Mouse (Mus musculus) embryonic facial prominence, embryonic 13.5 days (tissue): ENCODE measurements around the gene Jarid2. TPM values are rescaled to one million over a fixed set of nuclear protein-coding genes. Genes with fewer than 3 reads are reported as not detected.
A peak's percentile ranks its signal among the peaks of the same experiment; 100 is the strongest.

Source experiments
- ATAC-seq: fragments of 200-750 bp; cut with Nextera tagmentation; 2 replicates; pipeline ENCODE4 v1.8.0; 2017; ENCODE audit warnings: low read depth; ENCODE audit not compliant: insufficient number of reproducible peaks, insufficient read depth, low FRiP score, low TSS enrichment
- H3K27ac ChIP-seq: fragments of 300-500 bp; sonication (generic); 2 replicates; pipeline ENCODE4 v1.5.1; 2015; ENCODE audit warnings: moderate library complexity, mild to moderate bottlenecking, inconsistent platforms
- H3K27me3 ChIP-seq: fragments of 300-500 bp; sonication (generic); 2 replicates; pipeline ENCODE4 v1.6.1; 2015; ENCODE audit warnings: mild to moderate bottlenecking, inconsistent platforms
- H3K36me3 ChIP-seq: fragments of 300-500 bp; sonication (generic); 2 replicates; pipeline ENCODE4 v1.6.1; 2015; ENCODE audit warnings: mild to moderate bottlenecking, inconsistent platforms
- H3K4me1 ChIP-seq: fragments of 300-500 bp; sonication (generic); 2 replicates; pipeline ENCODE4 v1.6.1; 2015; ENCODE audit warnings: inconsistent platforms
- H3K4me2 ChIP-seq: fragments of 300-500 bp; sonication (generic); 2 replicates; pipeline ENCODE4 v1.6.1; 2015; ENCODE audit warnings: moderate library complexity, mild to moderate bottlenecking, inconsistent platforms
- H3K4me3 ChIP-seq: fragments of 300-500 bp; sonication (generic); 2 replicates; pipeline ENCODE4 v1.5.1; 2015; ENCODE audit warnings: mild to moderate bottlenecking, inconsistent platforms
- H3K9ac ChIP-seq: fragments of 300-500 bp; sonication (generic); 2 replicates; pipeline ENCODE4 v1.6.1; 2015; ENCODE audit warnings: mild to moderate bottlenecking, inconsistent platforms
- H3K9me3 ChIP-seq: fragments of 300-500 bp; sonication (generic); 2 replicates; pipeline ENCODE4 v1.6.1; 2016; ENCODE audit warnings: inconsistent platforms
- WGBS: fragments of 180-500 bp; shearing (Covaris S2); methylation state at CpG from one replicate; pipeline ENCODE4 v1.1.7; 2015; ENCODE audit warnings: mixed read lengths; 5-methylcytosine and 5-hydroxymethylcytosine counted together
- polyA plus RNA-seq: library from polyadenylated mRNA; unstranded; fragments of >200 nt; fragmentation: Nextera tagmentation; extraction: Ambion mirVana; gene quantifications from 2 replicates; pipeline ENCODE4 v1.2.1, GENCODE M21; 2015

The Jarid2 gene
- polyA plus RNA-seq = 34.6 and 36.6 TPM in 2 replicates

GRCm38 (mm10) chr13:44729424-44729971, at the start of gene Jarid2:
Gene Jarid2, plus strand, starts transcription at chr13:44729474.
- ATAC-seq = no peak
- Histone ChIP-seq H3K4me1 (peaks cover 18% of the 10 kb centered on the region), H3K4me2 (peak within 1 kb of the TSS; percentile 89), H3K27ac (peak within 1 kb of the TSS; percentile 80), H3K4me3 (peak within 1 kb of the TSS; percentile 77), H3K27me3 (no peaks in the 10 kb centered on the region), H3K9me3 (no peaks in the 10 kb centered on the region), H3K9ac (peak within 1 kb of the TSS; percentile 91), H3K36me3 (no peaks in the 10 kb centered on the region)
- WGBS = 2% methylated on average over 31 of the region's 31 CpGs

- Histone ChIP-seq H3K4me1 (peaks cover 10% of the 10 kb centered on the region), H3K27me3 (no peaks in the 10 kb centered on the region), H3K27ac (no peak overlapping the region), H3K4me3 (no peak overlapping the region), H3K9ac (no peak overlapping the region), H3K36me3 (no peaks in the 10 kb centered on the region), H3K9me3 (no peaks in the 10 kb centered on the region), H3K4me2 (no peak overlapping the region)
- no peak for ATAC-seq
- WGBS = 48% methylated on average over 7 of the region's 7 CpGs
These were observed 48.2 kb upstream of the Jarid2 start for GRCm38 (mm10) chr13:44681051-44681450.

- H3K4me1 ChIP-seq = no peaks in the 10 kb centered on the region
- 48% methylated on average over 3 of the region's 3 CpGs for WGBS
These were observed 41.1 kb upstream of the Jarid2 start for GRCm38 (mm10) chr13:44688140-44688539.

GRCm38 (mm10) chr13:44697628-44698027, 31.6 kb upstream of the Jarid2 start:
- Histone ChIP-seq H3K9me3 (no peaks in the 10 kb centered on the region), H3K4me1 (no peaks in the 10 kb centered on the region), H3K36me3 (no peaks in the 10 kb centered on the region), H3K27me3 (no peaks in the 10 kb centered on the region), H3K27ac (no peak overlapping the region), H3K4me3 (no peak overlapping the region), H3K4me2 (no peak overlapping the region), H3K9ac (no peak overlapping the region)
- 78% methylated on average over 10 of the region's 10 CpGs for WGBS
- no peak for ATAC-seq

More at GRCm38 (mm10) chr13:44688140-44688539, 41.1 kb upstream of the Jarid2 start:
- Histone ChIP-seq H3K9me3 (no peaks in the 10 kb centered on the region), H3K27ac (no peak overlapping the region), H3K27me3 (no peaks in the 10 kb centered on the region), H3K4me3 (no peak overlapping the region), H3K36me3 (no peaks in the 10 kb centered on the region), H3K4me2 (no peak overlapping the region), H3K9ac (no peak overlapping the region)
- no peak for ATAC-seq

- H3K27me3 ChIP-seq = no peaks in the 10 kb centered on the region
- no peak overlapping the region for H3K4me3 ChIP-seq
- H3K4me1 ChIP-seq = no peaks in the 10 kb centered on the region
- no peak overlapping the region for H3K9ac ChIP-seq
- 82% methylated on average over 15 of the region's 15 CpGs for WGBS
- ATAC-seq = no peak
- H3K4me2 ChIP-seq = no peak overlapping the region
- H3K36me3 ChIP-seq = no peaks in the 10 kb centered on the region
- H3K27ac ChIP-seq = no peak overlapping the region
- H3K9me3 ChIP-seq = no peaks in the 10 kb centered on the region
These were observed 25.1 kb upstream of the Jarid2 start for GRCm38 (mm10) chr13:44704036-44704801.

GRCm38 (mm10) chr13:44705031-44705742, 24.1 kb upstream of the Jarid2 start:
- ATAC-seq = no peak
- no peak overlapping the region for H3K9ac ChIP-seq
- H3K9me3 ChIP-seq = no peaks in the 10 kb centered on the region
- H3K27ac ChIP-seq = no peak overlapping the region
- H3K36me3 ChIP-seq = no peaks in the 10 kb centered on the region
- no peak overlapping the region for H3K4me3 ChIP-seq
- H3K4me2 ChIP-seq = no peak overlapping the region
- H3K27me3 ChIP-seq = no peaks in the 10 kb centered on the region
- no peaks in the 10 kb centered on the region for H3K4me1 ChIP-seq
- 50% methylated on average over 14 of the region's 14 CpGs for WGBS

GRCm38 (mm10) chr13:44705743-44706044, 23.6 kb upstream of the Jarid2 start:
- 52% methylated on average over 7 of the region's 7 CpGs for WGBS

GRCm38 (mm10) chr13:44706206-44706915, 22.9 kb upstream of the Jarid2 start:
- H3K27ac ChIP-seq = no peak overlapping the region
- H3K4me2 ChIP-seq = no peak overlapping the region
- 71% methylated on average over 10 of the region's 10 CpGs for WGBS
- H3K9me3 ChIP-seq = no peaks in the 10 kb centered on the region
- peaks cover 4% of the 10 kb centered on the region; the same call in 1 of the 2 replicates for H3K4me1 ChIP-seq
- H3K27me3 ChIP-seq = no peaks in the 10 kb centered on the region
- H3K9ac ChIP-seq = no peak overlapping the region
- no peak overlapping the region for H3K4me3 ChIP-seq
- H3K36me3 ChIP-seq = no peaks in the 10 kb centered on the region
- ATAC-seq = no peak

More at GRCm38 (mm10) chr13:44705743-44706044, 23.6 kb upstream of the Jarid2 start:
- no peak overlapping the region for H3K4me3 ChIP-seq
- no peaks in the 10 kb centered on the region for H3K9me3 ChIP-seq
- H3K4me1 ChIP-seq = no peaks in the 10 kb centered on the region
- no peak overlapping the region for H3K4me2 ChIP-seq
- no peaks in the 10 kb centered on the region for H3K36me3 ChIP-seq
- H3K27me3 ChIP-seq = no peaks in the 10 kb centered on the region
- no peak overlapping the region for H3K9ac ChIP-seq
- no peak for ATAC-seq
- no peak overlapping the region for H3K27ac ChIP-seq

- 80% methylated on average over 5 of the region's 5 CpGs for WGBS
These were observed 22.1 kb upstream of the Jarid2 start for GRCm38 (mm10) chr13:44707176-44707575.

GRCm38 (mm10) chr13:44708336-44709017, 20.8 kb upstream of the Jarid2 start:
- Histone ChIP-seq H3K9me3 (no peaks in the 10 kb centered on the region), H3K9ac (no peak overlapping the region), H3K4me1 (peaks cover 8% of the 10 kb centered on the region; the same call in 1 of the 2 replicates), H3K36me3 (no peaks in the 10 kb centered on the region), H3K4me3 (no peak overlapping the region), H3K27me3 (no peaks in the 10 kb centered on the region), H3K4me2 (no peak overlapping the region), H3K27ac (no peak overlapping the region)
- WGBS = 95% methylated on average over 14 of the region's 14 CpGs
- ATAC-seq = no peak

More at GRCm38 (mm10) chr13:44707176-44707575, 22.1 kb upstream of the Jarid2 start:
- Histone ChIP-seq H3K36me3 (no peaks in the 10 kb centered on the region), H3K9ac (no peak overlapping the region), H3K4me2 (no peak overlapping the region), H3K4me1 (peaks cover 8% of the 10 kb centered on the region; the same call in 1 of the 2 replicates), H3K27me3 (no peaks in the 10 kb centered on the region), H3K4me3 (no peak overlapping the region), H3K27ac (no peak overlapping the region), H3K9me3 (no peaks in the 10 kb centered on the region)
- ATAC-seq = no peak
